In genomic region chr3:39998628-39999027, GRCm38 (mm10) we compare ENCODE assay signal across 9 mouse cellular contexts.
DNase-seq lines count a peak whose midpoint lies in the region; ATAC-seq lines count a peak whose summit lies in the region.
"Had no signal": no experiment of that assay in that cellular context is flagged by ENCODE, and none has a peak within 500 bp of the region (broad histone marks: within the 10 kb centered on the region; RNA-seq: fewer than 3 reads in every experiment).

No protein-coding gene starts in this region.

- intact Hi-C loops in heart, postnatal 25 days (cut with DNase I), result loop anchor here (2.0 to 10.0 kb wide), 2 partner anchors 184 to 1114 kb away; no protein-coding TSS in a partner anchor

- H3K4me3 ChIP-seq in midbrain, embryonic 16.5 days (ENCODE audit: low read depth, low read length), result no peak overlapping the region
- H3K4me3 ChIP-seq: neural tube, embryonic 12.5 days had no signal

- no peaks in the 10 kb centered on the region for H3K27me3 ChIP-seq in midbrain, embryonic 16.5 days (ENCODE audit: control insufficient read depth, insufficient read depth, low read depth, low read length)
- H3K27me3 ChIP-seq: neural tube, embryonic 12.5 days had no signal

- WGBS in midbrain, embryonic 16.5 days, result 35% methylated on average over 5 of the region's 5 CpGs

- no peaks in the 10 kb centered on the region for H3K9me3 ChIP-seq in midbrain, embryonic 16.5 days (replicated peaks; ENCODE audit: control insufficient read depth, low read length, poor library complexity, severe bottlenecking)
- H3K9me3 ChIP-seq: neural tube, embryonic 12.5 days had no signal

- H3K36me3 ChIP-seq in midbrain, embryonic 16.5 days (ENCODE audit: control insufficient read depth, insufficient read depth, low read length), result no peaks in the 10 kb centered on the region
- H3K36me3 ChIP-seq: neural tube, embryonic 12.5 days had no signal

- H3K4me1 ChIP-seq in midbrain, embryonic 16.5 days (ENCODE audit: control insufficient read depth, insufficient read depth, low read length), result no peaks in the 10 kb centered on the region
- H3K4me1 ChIP-seq: neural tube, embryonic 12.5 days had no signal

- no peak overlapping the region for H3K4me2 ChIP-seq in midbrain, embryonic 16.5 days (ENCODE audit: low read length)
- H3K4me2 ChIP-seq: neural tube, embryonic 12.5 days had no signal

- ATAC-seq in midbrain, embryonic 16.5 days, result 0 out of 2 replicates have a peak, but pooled peaks have one; percentile 56

- peak; percentile 27 to 71 for DNase-seq in heart, adult 18-20 months
- DNase-seq in heart, postnatal 25 days (ENCODE audit: low spot score), result no peak
- peak; percentile 21 for DNase-seq in CD4-positive helper T cell, adult 2 months (ENCODE audit: low read depth, low spot score)
- DNase-seq in brain, adult 2 months (ENCODE audit: low read depth, low spot score), result peak; percentile 78
- DNase-seq in frontal cortex, adult 2 months (ENCODE audit: extremely low spot score in 1 of 2, low spot score in 1 of 2), result peak; percentile 7 to 78
- peak; percentile 63 to 76 for DNase-seq in left cerebral cortex, adult 18-20 months (ENCODE audit: low spot score in 2 of 2)
- DNase-seq in spleen, postnatal 4 days (ENCODE audit: low spot score in 2 of 2), result no peak

- H3K9ac ChIP-seq in midbrain, embryonic 16.5 days (ENCODE audit: low read depth, low read length), result no peak overlapping the region
- H3K9ac ChIP-seq: neural tube, embryonic 12.5 days had no signal

- H3K27ac ChIP-seq in midbrain, embryonic 16.5 days (ENCODE audit: low read length), result no peak overlapping the region
- H3K27ac ChIP-seq: neural tube, embryonic 12.5 days had no signal

Comparison
In these comparisons a context has a peak if more than half of its experiments do, and no peak if none do; other contexts are left out.
1. DNase-seq: peak in heart, adult 18-20 months (2 of 2), CD4-positive helper T cell, adult 2 months (single experiment), brain, adult 2 months (single experiment), frontal cortex, adult 2 months (2 of 2) and left cerebral cortex, adult 18-20 months (2 of 2); none in heart, postnatal 25 days (single experiment) and spleen, postnatal 4 days (0 of 2).